Mouse (Mus musculus) limb, embryonic 15.5 days (tissue): ENCODE measurements around the gene Phf24. TPM values are rescaled to one million over a fixed set of nuclear protein-coding genes. Genes with fewer than 3 reads are reported as not detected.

Experiments used
- ATAC-seq: fragments of 200-750 bp; cut with Nextera tagmentation; 2 replicates; pipeline ENCODE4 v1.8.0; 2017; ENCODE audit warnings: low read depth, moderate TSS enrichment; ENCODE audit not compliant: insufficient number of reproducible peaks, low FRiP score, low TSS enrichment
- H3K27ac ChIP-seq: fragments of 300-500 bp; sonication (generic); 2 replicates; pipeline ENCODE4 v1.5.1; 2015; ENCODE audit warnings: moderate library complexity, mild to moderate bottlenecking, inconsistent platforms
- H3K27me3 ChIP-seq: fragments of 300-500 bp; sonication (generic); 2 replicates; pipeline ENCODE4 v1.6.1; 2015; ENCODE audit warnings: inconsistent platforms
- H3K36me3 ChIP-seq: fragments of 300-500 bp; sonication (generic); 2 replicates; pipeline ENCODE4 v1.6.1; 2015; ENCODE audit warnings: inconsistent platforms
- H3K4me1 ChIP-seq: fragments of 300-500 bp; sonication (generic); 2 replicates; pipeline ENCODE4 v1.6.1; 2015; ENCODE audit warnings: inconsistent platforms
- H3K4me2 ChIP-seq: fragments of 300-500 bp; sonication (generic); 2 replicates; pipeline ENCODE4 v1.6.1; 2015; ENCODE audit warnings: mild to moderate bottlenecking, inconsistent platforms
- H3K4me3 ChIP-seq: fragments of 300-500 bp; sonication (generic); 2 replicates; pipeline ENCODE4 v1.5.1; 2015; ENCODE audit warnings: mild to moderate bottlenecking, inconsistent platforms
- H3K9ac ChIP-seq: fragments of 300-500 bp; sonication (generic); 2 replicates; pipeline ENCODE4 v1.6.1; 2015; ENCODE audit warnings: inconsistent platforms
- H3K9me3 ChIP-seq: fragments of 300-500 bp; sonication (generic); 2 replicates; pipeline ENCODE4 v1.6.1; 2016; ENCODE audit warnings: inconsistent platforms
- WGBS: fragments of 180-500 bp; shearing (Covaris S2); methylation state at CpG from one replicate; pipeline ENCODE4 v1.1.7; 2015; 5-methylcytosine and 5-hydroxymethylcytosine counted together
- polyA plus RNA-seq: library from polyadenylated mRNA; unstranded; fragments of >200 nt; fragmentation: Nextera tagmentation; extraction: Ambion mirVana; gene quantifications from 2 replicates; pipeline ENCODE4 v1.2.1, GENCODE M21; 2015

Phf24 gene
- polyA plus RNA-seq, 1 experiment from 2014 or later: 2.0 TPM

DNA sequence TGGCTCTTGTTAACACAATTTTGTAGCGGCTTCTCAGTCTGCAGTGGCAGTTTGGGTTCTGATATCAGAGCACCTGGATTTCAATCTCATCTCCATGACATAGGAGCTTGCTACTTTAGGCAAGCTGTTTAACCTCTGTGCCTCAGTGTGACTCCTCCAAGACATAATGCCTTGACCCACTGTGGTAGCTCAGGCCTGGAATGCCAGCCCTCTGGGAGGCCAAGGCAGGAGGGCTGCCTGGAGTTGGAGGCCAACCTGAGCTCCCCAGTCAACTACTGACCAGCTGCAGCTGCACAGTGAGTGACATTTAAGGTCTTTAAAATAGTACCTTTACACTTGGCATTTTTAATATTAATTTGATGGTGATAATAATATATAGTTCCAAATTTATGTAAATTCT lies 494 bp upstream of the Phf24 start:
- Histone ChIP-seq H3K4me2 (no peak overlapping the region), H3K27ac (no peak overlapping the region), H3K36me3 (no peaks in the 10 kb centered on the region), H3K9me3 (no peaks in the 10 kb centered on the region), H3K4me1 (peaks cover 10% of the 10 kb centered on the region), H3K4me3 (no peak overlapping the region), H3K9ac (no peak overlapping the region), H3K27me3 (peaks cover 61% of the 10 kb centered on the region)
- no peak for ATAC-seq
- WGBS: 81% methylated on average over 1 of the region's 1 CpGs

DNA sequence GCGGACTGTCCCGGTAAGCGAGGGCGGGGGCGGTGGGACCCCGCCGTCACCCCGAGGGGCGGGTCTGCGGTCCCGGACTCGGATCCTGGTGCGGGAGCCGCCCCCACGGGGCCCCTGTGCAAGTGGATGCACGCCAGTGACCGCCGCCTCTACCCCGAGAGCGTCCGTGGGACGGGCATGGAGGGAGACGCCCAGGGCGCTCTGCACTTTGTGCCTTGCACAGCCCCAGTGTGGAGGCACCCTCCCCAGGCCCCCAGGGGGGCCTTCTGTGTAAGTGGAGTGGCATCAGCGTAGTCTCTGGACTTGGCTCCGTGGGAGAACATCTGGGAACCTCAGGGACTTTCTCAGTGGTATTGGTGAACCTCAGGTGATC lies 928 bp downstream of the Phf24 start:
- peak; percentile 19; the same call in 1 of the 2 replicates for ATAC-seq
- H3K27ac ChIP-seq: no peak overlapping the region
- 4% methylated on average over 26 of the region's 26 CpGs for WGBS
- peaks cover 10% of the 10 kb centered on the region for H3K4me1 ChIP-seq
- H3K9me3 ChIP-seq: no peaks in the 10 kb centered on the region
- H3K27me3 ChIP-seq: peaks cover 61% of the 10 kb centered on the region
- peak overlapping the region; percentile 62 for H3K4me3 ChIP-seq
- H3K4me2 ChIP-seq: peak overlapping the region; percentile 93
- peak overlapping the region; percentile 50; the same call in 1 of the 2 replicates for H3K9ac ChIP-seq
- H3K36me3 ChIP-seq: no peaks in the 10 kb centered on the region

DNA sequence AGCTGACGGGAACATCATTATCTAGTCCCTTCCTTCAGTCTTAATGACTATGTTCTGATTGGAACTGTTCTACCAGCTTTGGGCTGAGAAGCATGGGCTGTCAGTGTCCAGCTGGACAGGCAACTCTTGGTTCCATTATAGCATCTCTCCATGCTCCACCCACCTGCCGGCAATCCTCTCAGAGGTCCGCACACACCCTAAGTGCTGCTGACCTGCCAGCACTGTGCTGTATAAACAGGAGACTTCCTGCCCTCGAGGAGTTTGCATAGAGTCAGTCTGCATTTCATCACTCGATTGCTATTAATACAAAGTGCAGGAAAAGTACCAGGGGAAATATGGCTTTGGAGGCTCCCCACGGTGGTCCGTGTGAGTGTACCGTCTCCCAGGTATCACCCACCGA lies 4.3 kb downstream of the Phf24 start:
- Histone ChIP-seq H3K4me2 (no peak overlapping the region), H3K9ac (no peak overlapping the region), H3K4me3 (no peak overlapping the region), H3K4me1 (peaks cover 10% of the 10 kb centered on the region), H3K27ac (no peak overlapping the region), H3K27me3 (peaks cover 44% of the 10 kb centered on the region), H3K36me3 (no peaks in the 10 kb centered on the region), H3K9me3 (no peaks in the 10 kb centered on the region)
- no peak for ATAC-seq
- 80% methylated on average over 9 of the region's 9 CpGs for WGBS

DNA sequence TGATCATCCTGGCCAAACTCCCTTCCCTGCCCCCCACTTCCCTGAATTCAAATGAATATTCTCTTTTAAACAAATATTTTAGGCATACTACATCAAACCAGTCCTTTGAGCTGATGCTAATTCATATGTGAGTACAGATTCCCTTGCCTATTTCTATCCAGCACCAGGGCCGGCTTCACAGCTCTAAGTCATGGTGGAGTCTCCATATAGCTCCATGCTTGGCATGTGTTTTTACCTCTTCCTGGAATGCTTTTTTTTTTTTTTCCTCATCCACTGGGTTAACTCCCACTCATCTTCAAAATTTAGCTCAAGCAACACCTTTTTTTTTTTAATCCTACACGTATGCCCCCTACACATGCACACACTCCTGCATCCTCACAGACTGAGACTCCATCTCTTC lies 5.1 kb downstream of the Phf24 start:
- Histone ChIP-seq H3K27me3 (peaks cover 36% of the 10 kb centered on the region), H3K4me3 (no peak overlapping the region), H3K27ac (no peak overlapping the region), H3K4me2 (no peak overlapping the region), H3K4me1 (peaks cover 8% of the 10 kb centered on the region), H3K36me3 (no peaks in the 10 kb centered on the region), H3K9ac (no peak overlapping the region), H3K9me3 (no peaks in the 10 kb centered on the region)
- ATAC-seq: no peak
- WGBS: 76% methylated on average over 2 of the region's 2 CpGs

DNA sequence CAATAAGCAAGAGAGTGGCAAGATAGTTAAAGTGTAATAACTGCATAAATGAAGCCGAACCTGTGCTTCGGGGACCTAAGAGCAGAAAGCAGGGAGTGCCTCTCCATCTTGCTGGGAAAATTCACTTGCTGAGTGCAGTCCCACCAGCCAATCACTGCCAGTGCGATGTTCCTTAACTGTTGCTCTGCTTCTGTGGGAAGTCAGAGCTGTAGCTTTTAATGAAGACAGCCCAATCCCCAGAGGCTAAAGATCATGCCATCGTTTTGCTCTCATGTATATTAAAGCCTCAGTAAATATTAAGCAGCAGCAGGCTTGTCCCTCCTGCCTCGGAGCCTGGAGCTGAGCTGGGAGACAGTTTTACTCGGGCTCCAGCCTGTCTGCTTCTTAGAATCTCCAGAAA lies 5.6 kb downstream of the Phf24 start:
- H3K4me1 ChIP-seq: peaks cover 4% of the 10 kb centered on the region
- no peak overlapping the region for H3K9ac ChIP-seq
- H3K9me3 ChIP-seq: no peaks in the 10 kb centered on the region
- no peak overlapping the region for H3K4me2 ChIP-seq
- H3K4me3 ChIP-seq: no peak overlapping the region
- peaks cover 31% of the 10 kb centered on the region for H3K27me3 ChIP-seq
- ATAC-seq: no peak
- WGBS: 59% methylated on average over 6 of the region's 6 CpGs
- no peaks in the 10 kb centered on the region for H3K36me3 ChIP-seq
- H3K27ac ChIP-seq: no peak overlapping the region

DNA sequence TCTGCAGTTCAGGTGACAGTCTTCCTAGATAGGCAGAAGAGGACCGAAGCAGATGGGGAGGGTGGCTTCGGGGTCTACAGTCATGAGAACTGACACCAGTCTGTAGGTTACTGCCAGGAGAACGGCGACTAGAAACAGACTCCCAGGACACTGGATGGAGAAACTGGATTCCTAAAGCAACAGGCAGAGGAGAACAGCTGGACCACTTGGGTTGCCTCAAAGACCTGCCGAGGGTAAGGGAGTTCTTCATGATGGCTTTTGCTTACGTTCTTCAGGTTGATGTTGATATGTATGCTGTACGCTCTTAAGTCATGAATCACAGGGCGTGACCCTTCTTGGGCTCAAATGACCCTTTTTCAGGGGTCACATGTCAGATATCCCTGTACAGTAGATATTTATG lies 6.0 kb downstream of the Phf24 start:
- Histone ChIP-seq H3K4me3 (no peak overlapping the region), H3K36me3 (no peaks in the 10 kb centered on the region), H3K27ac (no peak overlapping the region), H3K27me3 (peaks cover 27% of the 10 kb centered on the region), H3K9ac (no peak overlapping the region), H3K9me3 (no peaks in the 10 kb centered on the region), H3K4me1 (peaks cover under 1% of the 10 kb centered on the region), H3K4me2 (no peak overlapping the region)
- WGBS: 84% methylated on average over 8 of the region's 8 CpGs
- no peak for ATAC-seq

DNA sequence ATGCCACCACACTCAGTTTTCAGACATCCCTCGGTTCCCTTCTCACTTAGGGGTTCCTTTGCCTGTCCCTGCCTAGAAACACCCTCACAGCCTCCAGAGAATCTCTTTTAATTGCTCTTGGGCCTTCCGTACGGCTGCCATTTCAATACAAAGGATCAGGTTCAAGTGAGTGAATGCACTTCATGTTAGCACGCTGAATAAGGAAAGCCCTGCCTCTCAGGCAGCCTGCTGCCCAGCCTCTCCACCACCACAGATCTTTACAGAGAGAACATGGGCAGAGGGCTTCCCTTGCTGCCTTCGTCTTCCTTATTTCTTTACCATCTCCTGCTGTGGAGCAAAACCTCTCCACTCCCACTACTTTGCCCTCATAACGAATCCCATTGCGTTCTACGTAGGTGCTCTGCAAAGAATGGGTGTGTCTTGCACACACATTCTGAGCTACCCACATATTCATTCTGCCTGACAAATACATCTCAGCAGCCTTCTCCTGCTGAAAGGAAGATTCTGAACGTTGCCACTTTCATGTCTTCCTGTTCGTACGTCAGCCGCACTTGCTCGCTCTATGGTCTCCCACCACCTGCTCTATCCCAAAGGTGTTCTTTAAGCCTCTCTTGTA lies 7.7 kb downstream of the Phf24 start:
- no peak overlapping the region for H3K4me2 ChIP-seq
- H3K36me3 ChIP-seq: no peaks in the 10 kb centered on the region
- 78% methylated on average over 13 of the region's 13 CpGs for WGBS
- H3K4me3 ChIP-seq: no peak overlapping the region
- no peak overlapping the region for H3K27ac ChIP-seq
- ATAC-seq: no peak
- H3K9me3 ChIP-seq: no peaks in the 10 kb centered on the region
- H3K4me1 ChIP-seq: no peaks in the 10 kb centered on the region
- H3K9ac ChIP-seq: no peak overlapping the region
- H3K27me3 ChIP-seq: peaks cover 10% of the 10 kb centered on the region

DNA sequence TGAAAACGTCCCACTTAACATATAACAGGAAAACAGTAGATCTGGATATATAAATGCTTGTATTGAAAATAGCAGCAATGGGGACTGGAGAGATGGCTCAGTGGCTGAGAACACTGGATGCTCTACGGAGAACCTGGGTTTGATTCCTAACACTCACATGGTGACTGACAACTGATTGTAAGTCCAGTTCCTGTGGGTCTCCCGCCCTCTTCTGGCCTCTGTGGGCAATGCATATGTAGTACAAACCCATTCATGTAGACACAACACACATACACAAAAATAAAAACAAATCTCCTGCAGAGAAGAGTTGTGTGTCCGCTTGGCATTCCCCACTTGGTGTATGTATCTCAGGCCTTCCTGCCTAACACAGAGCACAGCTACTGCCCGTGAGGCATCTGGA lies 11.7 kb downstream of the Phf24 start:
- peaks cover 16% of the 10 kb centered on the region for H3K27me3 ChIP-seq
- H3K36me3 ChIP-seq: no peaks in the 10 kb centered on the region
- H3K9me3 ChIP-seq: no peaks in the 10 kb centered on the region
- no peak for ATAC-seq
- 77% methylated on average over 5 of the region's 5 CpGs for WGBS
- no peaks in the 10 kb centered on the region for H3K4me1 ChIP-seq
- no peak overlapping the region for H3K9ac ChIP-seq
- H3K27ac ChIP-seq: no peak overlapping the region
- no peak overlapping the region for H3K4me3 ChIP-seq
- H3K4me2 ChIP-seq: no peak overlapping the region

DNA sequence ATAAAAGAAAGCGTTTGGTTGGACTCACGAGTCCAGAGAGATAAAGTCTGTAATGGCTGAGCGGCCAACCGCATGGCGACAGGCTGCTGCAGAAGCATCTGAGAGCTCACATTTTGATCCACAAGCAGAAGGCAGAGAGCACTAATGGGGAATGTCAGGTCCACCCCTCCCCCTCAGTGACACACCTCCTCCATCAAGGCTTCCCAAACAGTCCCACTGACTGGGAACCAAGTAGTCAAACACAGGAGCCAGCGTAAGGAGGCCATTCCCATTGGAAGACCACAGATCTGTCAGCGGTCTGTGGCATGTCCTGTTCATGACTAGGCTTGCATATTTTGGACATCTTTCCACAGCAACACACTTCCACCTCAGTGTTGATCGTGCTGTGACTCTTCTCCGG lies 12.5 kb downstream of the Phf24 start:
- Histone ChIP-seq H3K9ac (no peak overlapping the region), H3K36me3 (no peaks in the 10 kb centered on the region), H3K4me3 (no peak overlapping the region), H3K27me3 (peaks cover 20% of the 10 kb centered on the region), H3K27ac (no peak overlapping the region), H3K4me2 (no peak overlapping the region), H3K9me3 (no peaks in the 10 kb centered on the region), H3K4me1 (peaks cover 6% of the 10 kb centered on the region)
- WGBS: 87% methylated on average over 9 of the region's 9 CpGs
- ATAC-seq: no peak

DNA sequence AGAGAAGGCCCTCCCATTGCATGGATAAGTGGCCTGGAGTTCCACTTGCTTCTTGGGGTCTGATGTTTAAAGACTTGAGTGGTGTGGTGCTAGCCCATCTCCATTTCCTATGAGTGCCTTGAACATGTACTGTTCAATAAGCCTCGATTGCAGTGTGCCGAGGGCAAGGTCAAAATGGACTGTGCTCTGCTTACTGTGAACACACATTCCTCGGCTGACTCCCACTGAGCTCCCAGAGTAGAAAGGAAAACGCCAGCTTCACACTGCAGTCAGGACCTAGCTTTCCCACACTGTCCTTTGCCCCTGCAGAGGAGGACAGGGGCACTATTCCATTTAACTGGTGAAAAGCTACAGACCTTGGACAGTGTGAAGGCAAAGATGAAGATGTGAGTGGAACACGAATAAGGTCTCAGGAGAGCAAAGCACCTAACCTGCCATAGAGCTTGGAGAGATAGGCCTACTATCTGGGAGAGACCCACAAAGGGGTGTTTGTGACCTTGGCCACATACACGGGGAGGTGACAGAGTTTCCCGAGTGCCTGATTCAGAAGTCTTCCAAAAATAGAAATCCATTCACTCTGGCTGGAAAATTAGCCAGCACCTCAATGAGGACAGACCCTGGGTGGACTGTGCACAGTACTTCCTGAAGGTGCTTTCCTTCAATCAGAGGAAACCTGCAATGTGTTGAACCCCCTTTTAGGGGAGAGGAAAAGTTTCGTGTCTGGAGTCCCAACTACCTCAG lies 15.9 kb downstream of the Phf24 start:
- Histone ChIP-seq H3K27me3 (peaks cover 36% of the 10 kb centered on the region), H3K4me2 (no peak overlapping the region), H3K4me1 (peaks cover 6% of the 10 kb centered on the region), H3K9ac (no peak overlapping the region), H3K36me3 (no peaks in the 10 kb centered on the region), H3K9me3 (no peaks in the 10 kb centered on the region), H3K27ac (no peak overlapping the region), H3K4me3 (no peak overlapping the region)
- no peak for ATAC-seq
- WGBS: 71% methylated on average over 8 of the region's 8 CpGs

DNA sequence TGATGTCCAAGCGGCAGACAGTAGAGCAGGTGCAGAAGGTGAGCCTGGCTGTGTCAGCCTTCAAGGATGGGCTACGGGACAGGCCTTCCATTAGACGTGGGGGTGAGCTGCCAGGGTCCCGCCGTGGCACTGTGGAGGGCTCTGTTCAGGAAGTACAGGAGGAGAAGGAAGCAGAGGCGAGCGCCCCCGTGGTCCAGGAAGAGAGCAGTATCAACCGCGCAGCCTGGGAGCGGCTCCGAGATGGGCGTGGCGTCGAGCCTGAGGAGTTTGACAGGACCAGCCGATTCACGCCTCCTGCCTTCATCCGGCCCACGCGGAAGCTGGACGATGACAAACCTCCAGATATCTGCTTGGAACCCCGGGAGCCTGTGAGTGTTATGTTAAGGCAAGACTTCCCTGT lies 17.2 kb downstream of the Phf24 start:
- no peaks in the 10 kb centered on the region for H3K9me3 ChIP-seq
- ATAC-seq: 0 out of 2 replicates have a peak, but pooled peaks have one; percentile 69
- H3K27me3 ChIP-seq: peaks cover 45% of the 10 kb centered on the region
- 8% methylated on average over 22 of the region's 22 CpGs for WGBS
- H3K4me1 ChIP-seq: peaks cover 6% of the 10 kb centered on the region
- peak overlapping the region; percentile 46 for H3K4me2 ChIP-seq
- H3K36me3 ChIP-seq: no peaks in the 10 kb centered on the region
- peak overlapping the region; percentile 21; the same call in 1 of the 2 replicates for H3K4me3 ChIP-seq
- H3K9ac ChIP-seq: no peak overlapping the region
- H3K27ac ChIP-seq: no peak overlapping the region

DNA sequence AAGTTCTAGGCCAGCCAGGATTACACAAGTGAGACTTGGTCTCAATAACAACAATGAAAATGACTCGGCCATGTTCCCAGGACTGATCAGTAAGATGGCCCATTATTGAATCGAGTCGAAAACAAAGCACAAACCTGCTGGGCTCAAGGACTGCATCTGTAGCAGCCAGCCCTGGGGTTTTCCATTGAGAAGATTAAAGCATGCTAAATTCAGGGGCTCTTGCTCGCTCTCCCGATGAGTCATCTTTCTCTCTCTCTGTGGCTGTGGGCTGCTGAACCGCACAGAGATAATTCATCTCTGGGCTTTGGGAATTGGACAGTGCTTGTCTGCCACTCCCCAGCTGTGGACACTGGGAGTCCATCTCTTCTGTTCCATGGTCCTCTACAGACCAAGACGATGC lies 24.9 kb downstream of the Phf24 start:
- ATAC-seq: no peak
- Histone ChIP-seq H3K4me3 (no peak overlapping the region), H3K4me1 (no peaks in the 10 kb centered on the region), H3K27me3 (peaks cover 33% of the 10 kb centered on the region), H3K9ac (no peak overlapping the region), H3K9me3 (no peaks in the 10 kb centered on the region), H3K4me2 (no peak overlapping the region), H3K36me3 (no peaks in the 10 kb centered on the region), H3K27ac (no peak overlapping the region)
- WGBS: 82% methylated on average over 7 of the region's 7 CpGs
